Mouse (Mus musculus): ENCODE data around the gene Pitpna.

Pitpna gene

DNA sequence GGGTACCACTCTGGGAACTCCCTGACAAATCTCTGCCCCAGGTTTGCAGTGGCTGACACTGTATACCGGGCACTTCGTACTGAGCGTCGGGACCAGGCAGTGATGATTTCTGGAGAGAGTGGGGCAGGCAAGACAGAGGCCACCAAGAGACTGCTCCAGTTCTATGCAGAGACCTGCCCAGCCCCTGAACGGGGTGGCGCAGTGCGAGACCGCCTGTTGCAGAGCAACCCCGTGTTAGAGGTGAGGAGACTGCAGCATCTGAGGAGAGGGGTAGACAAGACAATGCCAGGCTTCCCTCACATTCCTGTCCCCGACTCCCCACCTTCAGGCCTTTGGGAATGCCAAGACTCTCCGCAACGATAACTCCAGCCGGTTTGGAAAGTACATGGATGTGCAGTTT, 70.4 kb downstream of the Pitpna start:
- no peak for DNase-seq (ENCODE audit: low read depth, low spot score)

DNA sequence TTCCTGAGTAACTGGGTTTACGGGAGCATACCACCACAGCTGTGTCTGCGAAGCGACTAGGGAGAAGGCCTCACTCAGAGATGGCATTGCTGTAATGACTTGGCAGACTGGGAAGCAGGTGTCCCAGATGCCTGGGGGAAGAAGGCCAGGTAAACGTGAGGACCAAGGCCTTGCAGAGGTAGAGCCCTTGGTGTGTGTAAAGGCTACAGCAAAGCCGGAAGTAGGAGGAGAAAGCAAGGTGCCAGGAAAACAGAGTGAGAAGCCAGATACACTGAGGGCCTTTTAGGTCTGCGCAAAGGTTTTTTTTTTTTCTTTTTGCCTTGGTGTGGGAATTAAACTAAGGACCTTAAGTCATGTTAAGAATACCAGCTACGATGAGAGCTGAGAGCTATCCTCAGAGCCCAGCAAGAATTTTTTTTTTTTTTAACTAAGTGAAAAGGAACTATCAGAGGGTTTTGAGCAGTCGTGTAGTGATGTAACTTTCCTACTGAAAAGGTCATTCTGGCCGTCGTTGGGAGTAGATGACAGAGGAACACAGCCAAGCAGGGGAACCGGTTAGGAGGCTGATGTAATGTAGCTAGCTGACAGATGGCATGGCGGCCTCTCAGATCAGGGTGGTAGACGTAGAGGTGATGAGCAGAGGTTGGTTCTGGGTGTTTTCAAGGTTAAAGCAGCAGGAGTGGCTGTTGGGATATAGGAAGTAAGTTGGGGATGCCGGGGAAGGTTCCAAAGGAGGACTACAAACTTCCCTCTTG, 71.3 kb downstream of the Pitpna start:
- no peak for DNase-seq (ENCODE audit: low read depth, low spot score)

DNA sequence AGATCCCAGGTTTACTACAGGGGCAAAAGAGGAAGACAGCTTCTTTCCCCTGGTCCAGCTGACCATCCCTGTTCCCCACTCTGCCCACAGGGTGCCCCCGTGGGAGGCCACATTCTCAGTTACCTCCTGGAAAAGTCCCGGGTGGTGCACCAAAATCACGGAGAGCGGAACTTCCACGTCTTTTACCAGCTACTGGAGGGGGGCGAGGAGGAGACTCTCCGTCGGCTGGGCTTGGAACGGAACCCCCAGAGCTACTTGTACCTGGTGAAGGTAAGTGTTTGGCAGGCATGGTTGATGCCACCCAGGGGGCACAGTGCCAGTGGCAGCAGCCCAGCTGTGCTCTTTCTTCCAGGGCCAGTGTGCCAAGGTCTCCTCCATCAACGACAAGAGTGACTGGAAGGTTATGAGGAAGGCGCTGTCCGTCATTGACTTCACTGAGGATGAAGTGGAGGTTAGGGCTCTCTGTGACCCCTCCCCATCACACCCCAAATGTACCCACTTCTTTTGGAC, 72.2 kb downstream of the Pitpna start:
- no peak for DNase-seq (ENCODE audit: low read depth, low spot score)

DNA sequence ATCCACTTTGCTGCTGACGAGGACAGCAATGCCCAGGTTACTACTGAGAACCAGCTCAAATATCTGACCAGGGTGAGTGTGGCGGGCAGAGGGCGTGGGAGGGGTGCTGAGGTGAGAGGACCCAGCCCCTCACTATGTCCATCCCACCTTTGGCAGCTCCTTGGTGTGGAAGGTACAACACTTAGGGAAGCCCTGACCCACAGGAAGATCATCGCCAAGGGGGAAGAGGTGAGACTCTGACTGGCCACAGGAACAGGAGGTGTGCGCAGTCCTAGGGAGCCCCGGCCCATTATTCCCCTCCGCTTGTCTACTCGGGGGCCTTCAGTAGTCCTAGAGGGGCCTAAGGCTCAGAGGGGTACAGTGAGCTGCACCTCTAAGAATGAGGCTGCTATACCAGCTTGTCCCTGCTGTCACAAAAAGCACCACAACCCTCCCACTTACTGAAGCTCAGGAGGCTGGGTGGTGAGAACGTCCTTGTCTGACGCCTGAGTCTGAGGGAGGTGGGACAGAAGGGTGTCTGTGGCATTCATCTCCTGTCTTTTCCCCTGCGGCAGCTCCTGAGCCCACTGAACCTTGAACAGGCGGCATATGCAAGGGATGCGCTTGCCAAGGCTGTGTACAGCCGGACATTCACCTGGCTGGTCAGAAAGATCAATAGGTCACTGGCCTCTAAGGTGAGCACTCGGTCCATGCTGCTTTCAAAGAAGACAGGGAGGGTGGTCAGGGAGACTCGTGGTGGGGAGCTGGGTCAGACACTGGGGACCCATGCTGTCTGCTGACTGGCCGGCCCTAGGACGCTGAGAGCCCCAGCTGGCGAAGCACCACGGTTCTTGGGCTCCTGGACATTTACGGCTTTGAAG, 73.3 kb downstream of the Pitpna start:
- no peak for DNase-seq (ENCODE audit: low read depth, low spot score)

DNA sequence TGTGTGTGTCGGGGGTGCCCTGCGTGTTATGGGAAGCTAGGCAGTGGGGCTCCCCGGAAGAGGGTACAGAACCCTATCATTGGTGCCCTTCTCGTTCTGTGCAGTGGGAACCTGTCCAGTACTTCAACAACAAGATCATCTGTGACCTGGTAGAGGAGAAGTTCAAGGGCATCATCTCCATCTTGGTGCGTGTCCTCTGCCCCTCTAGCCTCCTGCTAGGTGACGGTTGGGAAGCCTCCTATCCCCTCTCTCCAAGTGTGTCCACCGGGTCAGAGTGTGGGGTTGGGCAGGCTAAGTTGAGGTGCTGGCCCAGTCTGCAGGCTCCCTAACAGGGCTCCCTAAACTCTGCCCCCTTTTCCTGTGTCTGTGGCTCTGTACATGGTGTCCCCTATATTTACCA, 74.2 kb downstream of the Pitpna start:
- no peak for DNase-seq (ENCODE audit: low read depth, low spot score)

DNA sequence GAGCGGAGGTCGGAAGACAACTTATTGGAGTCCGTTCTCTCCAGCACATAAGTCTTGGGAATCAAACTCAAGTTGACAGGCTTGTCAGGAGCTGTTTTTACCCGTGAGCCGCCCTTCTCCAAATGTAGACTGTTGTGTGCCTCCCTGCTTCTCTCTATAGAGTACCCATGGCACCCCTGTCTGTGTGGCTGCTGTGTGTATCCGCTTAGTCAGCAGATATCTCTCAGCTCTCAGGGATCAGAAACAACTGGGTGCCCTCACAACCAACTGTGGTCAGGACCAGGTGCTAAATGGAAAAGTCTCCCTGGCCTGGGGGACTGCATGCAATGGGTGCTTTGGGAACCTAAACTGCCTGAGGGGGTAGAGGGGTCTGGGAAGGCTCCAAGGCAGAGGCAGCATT, 78.4 kb downstream of the Pitpna start:
- DNase-seq (ENCODE audit: low read depth, low spot score): no peak

DNA sequence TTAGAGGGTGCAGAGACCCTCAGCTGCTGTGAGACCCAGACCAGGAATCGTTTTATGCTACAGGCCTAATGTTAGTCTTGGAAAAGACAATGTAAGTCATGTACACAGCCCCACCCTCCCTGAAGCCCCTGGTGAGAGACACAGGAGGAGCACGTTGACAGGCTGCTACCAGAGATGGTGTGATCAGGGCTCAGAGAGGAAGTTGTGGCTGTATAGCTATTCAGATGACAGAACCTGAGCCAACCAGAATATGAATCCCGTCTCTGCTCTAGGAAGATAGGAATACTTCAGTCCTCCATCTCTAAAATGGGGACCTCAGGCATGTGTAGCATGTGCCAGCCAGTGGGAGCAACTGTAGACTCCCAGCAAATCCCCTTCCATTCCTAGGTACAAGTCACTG, 80.7 kb downstream of the Pitpna start:
- no peak for DNase-seq (ENCODE audit: low read depth, low spot score)

DNA sequence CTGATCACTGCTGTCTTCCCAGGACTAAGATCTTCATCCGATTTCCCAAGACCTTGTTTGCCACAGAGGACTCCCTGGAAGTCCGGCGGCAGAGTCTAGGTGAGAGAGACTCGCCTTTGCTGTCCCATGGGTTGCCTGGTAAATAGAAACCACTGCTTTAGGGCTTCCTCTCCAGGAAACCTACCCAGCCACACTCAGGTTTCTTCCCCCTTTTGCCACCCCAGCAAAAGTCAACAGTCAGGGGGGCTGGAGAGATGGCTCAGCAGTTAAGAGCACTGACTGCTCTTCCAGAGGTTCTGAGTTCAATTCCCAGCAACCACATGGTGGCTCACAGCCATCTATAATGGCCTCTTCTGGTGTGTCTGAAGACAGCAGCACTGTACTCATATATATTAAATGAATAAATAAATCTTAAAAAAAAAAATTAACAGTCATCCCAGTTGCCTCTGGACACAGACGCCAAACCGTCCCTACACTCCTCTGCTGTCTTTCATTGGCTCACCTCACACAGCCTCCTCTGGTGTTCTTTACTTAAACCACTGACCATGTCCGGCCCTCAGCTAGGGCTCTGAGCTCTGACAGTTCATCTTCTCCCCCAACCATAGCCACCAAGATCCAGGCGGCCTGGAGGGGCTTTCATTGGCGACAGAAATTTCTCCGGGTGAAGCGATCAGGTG, 81.4 kb downstream of the Pitpna start:
- no peak for DNase-seq (ENCODE audit: low read depth, low spot score)

DNA sequence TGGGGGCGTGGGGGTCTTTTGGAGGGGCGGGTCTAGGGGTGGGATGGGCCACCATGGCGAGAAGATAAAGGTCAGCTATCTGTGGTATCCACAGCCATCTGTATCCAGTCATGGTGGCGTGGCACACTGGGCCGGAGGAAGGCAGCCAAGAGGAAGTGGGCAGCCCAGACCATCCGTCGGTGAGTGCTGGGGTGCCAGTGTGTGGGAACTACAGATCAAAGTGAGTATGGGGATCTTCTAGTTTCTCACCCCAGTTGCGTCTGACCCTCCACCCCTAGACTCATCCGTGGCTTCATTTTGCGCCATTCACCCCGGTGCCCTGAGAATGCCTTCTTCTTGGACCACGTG, 81.9 kb downstream of the Pitpna start:
- DNase-seq (ENCODE audit: low read depth, low spot score): no peak

DNA sequence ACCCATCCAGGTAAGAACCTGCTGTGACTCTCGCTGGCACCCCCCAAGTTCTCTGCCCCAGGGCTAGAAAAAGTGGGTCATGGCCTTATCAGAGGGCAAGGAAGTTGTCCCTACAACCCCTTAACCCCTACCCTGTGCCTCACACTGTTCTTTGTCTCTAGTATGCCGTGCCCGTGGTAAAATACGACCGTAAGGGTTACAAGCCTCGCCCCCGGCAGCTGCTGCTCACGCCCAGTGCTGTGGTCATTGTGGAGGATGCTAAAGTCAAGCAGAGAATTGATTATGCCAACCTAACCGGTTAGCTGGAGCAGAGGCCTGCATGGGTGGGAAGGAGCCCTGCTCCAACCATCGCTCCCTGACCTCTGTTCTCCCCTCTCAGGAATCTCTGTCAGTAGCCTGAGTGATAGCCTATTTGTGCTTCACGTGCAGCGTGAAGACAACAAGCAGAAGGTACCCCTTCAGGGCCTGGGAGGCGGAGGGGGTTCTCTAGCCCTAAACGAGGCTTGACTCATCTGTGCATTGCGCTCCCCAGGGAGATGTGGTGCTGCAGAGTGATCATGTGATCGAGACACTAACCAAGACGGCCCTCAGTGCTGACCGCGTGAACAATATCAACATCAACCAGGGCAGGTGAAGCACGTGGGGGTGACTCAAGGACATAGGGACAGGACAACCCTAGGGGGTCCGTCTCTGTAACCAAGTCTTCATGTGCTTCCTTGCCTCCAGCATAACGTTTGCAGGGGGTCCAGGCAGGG, 83.7 kb downstream of the Pitpna start:
- DNase-seq (ENCODE audit: low read depth, low spot score): no peak

DNA sequence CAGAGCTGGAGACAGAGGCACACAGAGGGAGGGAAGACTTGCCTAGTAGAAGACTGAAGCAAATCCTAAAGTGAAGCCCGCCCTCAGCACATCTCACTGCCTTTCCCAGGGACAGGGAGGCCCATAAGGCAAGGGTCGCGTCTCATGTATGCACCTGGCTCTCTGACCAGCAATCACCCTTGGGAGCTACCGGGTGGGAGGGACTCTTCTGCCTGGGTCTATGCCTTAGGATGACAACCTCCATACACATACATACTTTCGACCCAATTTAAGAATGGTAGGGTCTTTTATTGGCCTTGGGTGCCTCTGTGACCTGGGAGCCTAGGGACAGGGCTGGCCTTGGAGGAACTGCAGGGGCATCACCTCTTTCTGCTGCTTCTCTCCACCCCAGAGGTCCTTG, 85.5 kb downstream of the Pitpna start:
- DNase-seq (ENCODE audit: low read depth, low spot score): no peak

DNA sequence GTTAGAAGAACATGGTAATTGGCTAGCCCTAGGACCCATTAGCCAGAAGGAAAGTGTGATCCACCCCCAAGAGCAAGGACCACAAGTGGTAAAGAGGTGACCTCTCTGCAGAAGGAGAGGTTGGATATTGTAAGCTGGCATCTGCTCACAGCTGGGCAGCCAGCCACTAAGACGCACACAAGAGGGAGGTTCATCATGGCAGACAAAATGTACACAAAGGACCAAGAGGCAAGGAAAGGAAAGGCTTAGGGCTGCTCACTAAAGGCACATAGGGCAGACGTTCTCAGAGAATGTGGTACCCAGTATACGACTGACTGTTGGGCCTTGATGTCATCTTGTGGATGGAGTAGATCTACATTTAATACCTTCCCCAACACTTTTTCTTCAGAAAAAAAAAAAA, 87.0 kb downstream of the Pitpna start:
- DNase-seq (ENCODE audit: low read depth, low spot score): no peak

DNA sequence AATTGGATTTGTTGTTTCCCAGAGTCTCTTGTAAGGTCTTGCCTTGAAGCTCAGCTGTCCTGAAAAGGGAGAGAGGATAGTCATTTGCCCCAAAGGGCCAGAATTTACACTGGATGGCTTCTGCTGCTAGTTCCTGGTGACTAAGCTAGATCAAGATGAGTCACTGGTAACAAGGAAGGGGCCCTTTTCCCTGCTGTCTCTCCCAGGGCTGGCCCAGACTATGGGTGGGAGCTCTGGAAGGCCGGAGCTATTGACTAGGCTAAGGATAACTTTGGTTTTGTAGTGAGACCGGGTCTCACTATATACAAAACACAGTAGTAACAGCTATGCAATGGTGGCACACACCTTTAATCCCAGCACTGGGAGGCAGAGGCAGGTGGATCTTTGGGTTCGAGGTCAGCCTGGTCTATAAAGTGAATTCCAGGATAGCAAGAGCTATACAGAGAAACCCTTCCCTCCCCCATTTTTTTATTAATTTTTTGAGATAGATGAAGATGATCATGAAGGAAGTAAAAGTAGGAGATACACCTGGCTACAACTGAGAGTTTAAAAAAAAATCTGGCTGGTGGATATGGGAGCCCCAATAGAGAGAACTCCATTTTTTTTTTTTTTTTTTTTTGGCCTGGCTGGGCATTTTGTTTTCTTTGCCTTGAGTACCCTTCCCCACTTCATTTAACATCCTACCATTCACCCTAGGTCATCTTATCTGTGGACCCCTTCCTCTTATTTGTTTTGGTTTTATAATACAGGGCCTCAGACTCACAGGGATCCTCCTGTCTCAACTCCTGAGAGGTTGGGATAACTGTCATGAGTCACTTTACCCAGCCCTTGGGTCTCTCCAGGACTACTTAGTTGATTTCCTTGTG, 90.2 kb downstream of the Pitpna start:
- no peak for DNase-seq (ENCODE audit: low read depth, low spot score)
